Mouse (Mus musculus) ES-E14 (cell line): ENCODE measurements around the gene Pbsn. TPM values are rescaled to one million over a fixed set of nuclear protein-coding genes. Genes with fewer than 3 reads are reported as not detected.
A peak's percentile ranks its signal among the peaks of the same experiment; 100 is the strongest.
"Not testable (repeated sequence)": the region's sequence is repeated elsewhere in the genome, so short reads cannot be mapped to it uniquely, and the experiment has no call there.

Experiments
- DNase-seq: peaks from one replicate; pipeline ENCODE4 v3.0.0-alpha.2; 2013; ENCODE audit warnings: low read depth, low spot score
- H3K27ac ChIP-seq: 2 replicates; pipeline ENCODE4 v1.5.1; 2012; ENCODE audit warnings: low read depth, mild to moderate bottlenecking, low read length, moderate library complexity, mixed read lengths; ENCODE audit not compliant: poor library complexity, insufficient read depth, severe bottlenecking
- H3K36me3 ChIP-seq: 2 replicates; pipeline ENCODE4 v1.6.1; 2012; ENCODE audit warnings: mild to moderate bottlenecking, low read length, moderate library complexity, mixed read lengths; ENCODE audit not compliant: control insufficient read depth, poor library complexity, insufficient read depth, severe bottlenecking
- H3K4me1 ChIP-seq, 2 experiments: fragments of 150-350 bp in 1 of 2; sonication (generic) in 1 of 2; 2 replicates each; pipeline ENCODE4 v1.6.1; 2012; ENCODE audit warnings: low read length in 2 of 2, mild to moderate bottlenecking in 1 of 2, mixed read lengths in 1 of 2; ENCODE audit not compliant: control insufficient read depth in 2 of 2, insufficient read depth in 2 of 2, poor library complexity in 1 of 2
- H3K4me3 ChIP-seq, 2 experiments: fragments of 150-350 bp in 1 of 2; sonication (generic) in 1 of 2; 2 replicates each; pipeline ENCODE4 v1.5.1; 2012; ENCODE audit warnings: low read length in 2 of 2, low read depth in 1 of 2, mild to moderate bottlenecking in 1 of 2, mixed read lengths in 1 of 2; ENCODE audit not compliant: insufficient read depth in 1 of 2, poor library complexity in 1 of 2, severe bottlenecking in 1 of 2
- H3K9ac ChIP-seq: 2 replicates; pipeline ENCODE4 v1.6.1; 2012; ENCODE audit warnings: low read depth, mild to moderate bottlenecking, low read length, mixed read lengths; ENCODE audit not compliant: poor library complexity, insufficient read depth, severe bottlenecking
- H3K9me3 ChIP-seq: fragments of 150-350 bp; sonication (generic); 2 replicates; pipeline ENCODE4 v1.6.1; 2012; ENCODE audit warnings: low read depth, mild to moderate bottlenecking, low read length; ENCODE audit not compliant: control insufficient read depth, insufficient read depth
- CHD2 ChIP-seq: IDR thresholded peaks from 2 replicates; pipeline ENCODE4 v1.6.1; 2014; ENCODE audit warnings: mild to moderate bottlenecking, low read depth, low read length, inconsistent platforms
- HCFC1 ChIP-seq: IDR thresholded peaks from 2 replicates; pipeline ENCODE4 v1.6.1; 2012; ENCODE audit warnings: low read length, inconsistent platforms, borderline replicate concordance; ENCODE audit not compliant: insufficient read depth
- MAFK ChIP-seq: IDR thresholded peaks from 2 replicates; pipeline ENCODE4 v1.6.1; 2014; ENCODE audit warnings: mild to moderate bottlenecking, low read depth, low read length, inconsistent platforms; ENCODE audit not compliant: insufficient read depth
- ZC3H11A ChIP-seq: IDR thresholded peaks from 2 replicates; pipeline ENCODE4 v1.6.1; 2012; ENCODE audit warnings: low read depth, mild to moderate bottlenecking, inconsistent platforms, low read length, borderline replicate concordance
- ZNF384 ChIP-seq: IDR thresholded peaks from 2 replicates; pipeline ENCODE4 v1.6.1; 2012; ENCODE audit warnings: low read depth, low read length, inconsistent platforms
- in situ Hi-C, 2 experiments: fragments of 600-800 bp; cut with MboI; formaldehyde crosslinking; loops; one replicate each; pipeline ENCODE4 v1.15.1; 2025; ENCODE audit warnings: low sequenced_read_pairs in 2 of 2, inconsistent platforms in 1 of 2; ENCODE audit not compliant: unreplicated experiment in 2 of 2
- total RNA-seq: library from RNA; depleted of rRNA; stranded (reverse); fragments of 300-350 nt; gene quantifications from 2 replicates; pipeline ENCODE4 v1.2.3, GENCODE M21; 2012; rRNA removed

The Pbsn gene
- total RNA-seq, result not detected in 2 replicates

DNA sequence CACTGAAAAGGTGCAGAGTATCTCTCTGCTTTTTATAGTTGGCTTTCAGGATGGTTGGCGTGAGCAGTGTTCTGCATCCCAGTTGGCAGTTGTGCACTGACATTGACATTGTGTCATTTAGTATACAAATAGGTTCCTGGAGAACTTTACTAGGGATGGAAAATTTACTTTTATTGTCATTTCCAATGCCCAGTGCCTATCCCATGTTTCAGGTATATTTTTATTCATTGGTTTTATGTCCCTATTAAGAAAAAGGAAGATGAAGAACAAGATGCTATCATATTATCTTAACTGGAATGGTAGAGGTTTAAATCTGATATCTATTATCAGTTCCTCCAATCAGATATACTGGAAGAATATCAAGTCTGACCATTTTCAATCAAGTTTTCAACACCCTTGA lies at the start of gene Pbsn:
Gene Pbsn (minus strand): TSS at position 101 of the 400 bp plus-strand sequence.
- in situ Hi-C loops, result no loop called here
- Histone ChIP-seq H3K36me3 (no peaks in the 10 kb centered on the region), H3K27ac (no peak within 1 kb of the TSS), H3K4me1 (no peaks in the 10 kb centered on the region), H3K9ac (no peak within 1 kb of the TSS), H3K9me3 (no peaks in the 10 kb centered on the region), H3K4me3 (no peak within 1 kb of the TSS)
- no peak for DNase-seq
- TF ChIP-seq ZC3H11A (no peak), MAFK (no peak), ZNF384 (no peak), HCFC1 (no peak), CHD2 (no peak)

DNA sequence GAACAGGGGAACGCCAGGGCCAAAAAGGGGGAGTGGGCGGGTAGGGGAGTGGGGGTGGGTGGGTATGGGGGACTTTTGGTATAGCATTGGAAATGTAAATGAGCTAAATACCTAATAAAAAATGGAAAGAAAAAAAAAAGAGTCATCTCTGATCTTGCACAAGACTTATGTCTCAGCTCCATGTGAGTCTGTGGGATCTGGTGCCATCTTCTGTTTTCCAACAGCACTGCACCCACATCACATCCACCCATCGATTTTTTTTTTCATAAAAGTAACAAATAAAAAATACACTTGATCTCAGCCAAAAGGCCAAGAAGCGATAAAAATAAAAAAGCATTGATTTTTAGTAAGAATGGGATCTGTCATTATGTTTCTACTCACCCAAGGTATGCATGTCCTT lies 26.6 kb upstream of the Pbsn start:
- DNase-seq, in situ Hi-C loops, H3K27ac ChIP-seq, H3K9ac ChIP-seq, H3K9me3 ChIP-seq, H3K36me3 ChIP-seq, H3K4me1 ChIP-seq, H3K4me3 ChIP-seq: not testable (repeated sequence)

DNA sequence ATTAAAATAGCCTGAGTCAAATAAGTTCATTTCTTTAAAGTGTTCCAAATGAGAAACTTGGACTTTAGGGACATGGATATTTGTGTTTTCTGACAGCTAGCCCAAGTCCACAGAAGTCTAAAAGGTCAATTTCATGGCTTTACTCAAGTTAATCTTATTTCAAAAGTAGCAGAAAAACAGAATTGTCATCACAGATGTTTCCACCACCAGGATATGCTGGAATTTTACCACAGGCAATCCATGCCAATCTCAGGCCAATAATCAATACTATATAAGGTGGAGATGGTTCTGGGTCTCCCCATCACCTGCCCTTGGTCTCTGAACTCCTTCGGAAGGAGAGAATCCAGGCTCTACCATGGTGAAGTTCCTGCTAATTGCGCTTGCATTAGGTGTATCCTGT lies 11.0 kb upstream of the Pbsn start, which contains the start of gene Gm14744:
Gene Gm14744 (plus strand): TSS at position 301 of the 400 bp plus-strand sequence.
- H3K9me3 ChIP-seq, H3K27ac ChIP-seq, H3K4me1 ChIP-seq, H3K4me3 ChIP-seq, H3K36me3 ChIP-seq, DNase-seq, H3K9ac ChIP-seq, in situ Hi-C loops: not testable (repeated sequence)

GRCm38 (mm10) chrX:77812031-77812430 lies 41.4 kb downstream of the Pbsn start:
- in situ Hi-C loops, result no loop called here

DNA sequence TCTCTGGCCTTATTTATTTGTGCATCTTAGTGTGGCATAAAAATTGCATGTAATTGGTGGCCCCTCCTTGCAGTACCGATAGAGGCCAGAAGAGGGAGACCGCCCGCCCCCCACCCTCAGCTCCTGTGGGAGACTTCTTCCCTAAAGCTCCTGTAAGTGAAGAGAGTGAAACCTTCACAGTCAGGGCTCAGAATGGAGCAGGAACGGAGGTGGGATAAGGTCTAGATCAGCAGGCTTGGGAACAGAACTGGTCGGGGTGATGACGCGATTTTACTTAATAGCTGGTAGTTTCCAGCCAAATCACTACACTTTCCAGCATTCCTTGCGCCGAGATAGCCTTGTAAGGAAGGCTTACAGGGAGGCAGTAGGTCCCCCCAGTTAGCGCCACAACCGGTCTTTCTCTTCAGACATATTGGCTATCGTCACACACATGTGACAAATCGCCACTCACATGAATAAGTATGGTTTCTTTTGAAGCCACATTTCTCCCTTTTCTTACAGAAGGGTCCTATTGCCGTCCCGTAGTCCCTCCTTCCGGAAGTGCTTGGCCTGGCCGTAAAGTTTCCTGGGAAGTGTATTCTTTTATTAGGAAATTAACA lies 42.7 kb downstream of the Pbsn start:
- no peak for TF ChIP-seq ZC3H11A
- TF ChIP-seq CHD2, result no peak
- no peak for TF ChIP-seq HCFC1
- no peak for TF ChIP-seq ZNF384
- TF ChIP-seq MAFK, result no peak
- DNase-seq, result no peak
- H3K9me3 ChIP-seq, result no peaks in the 10 kb centered on the region
- peak overlapping the region; percentile 65; the same call in 1 of the 2 replicates for H3K9ac ChIP-seq
- no peaks in the 10 kb centered on the region for H3K4me1 ChIP-seq
- peak overlapping the region; percentile 53 to 90 for H3K4me3 ChIP-seq
- in situ Hi-C loops, result no loop called here
- H3K27ac ChIP-seq, result 0 out of 2 replicates have a peak overlapping the region, but pooled peaks have one; percentile 43
- H3K36me3 ChIP-seq, result no peaks in the 10 kb centered on the region

More at GRCm38 (mm10) chrX:77812031-77812430, 41.4 kb downstream of the Pbsn start:
- H3K36me3 ChIP-seq, result no peaks in the 10 kb centered on the region
- H3K9ac ChIP-seq, result no peak overlapping the region
- TF ChIP-seq CHD2, result no peak
- no peak for TF ChIP-seq ZNF384
- TF ChIP-seq HCFC1, result no peak
- no peak for TF ChIP-seq MAFK
- TF ChIP-seq ZC3H11A, result no peak
- H3K4me3 ChIP-seq, result no peak overlapping the region
- H3K9me3 ChIP-seq, result no peaks in the 10 kb centered on the region
- H3K27ac ChIP-seq, result no peak overlapping the region
- no peak for DNase-seq
- H3K4me1 ChIP-seq, result no peaks in the 10 kb centered on the region
